Mouse (Mus musculus): ENCODE measurements around the gene Oasl1.
"Not testable (repeated sequence)": the region's sequence is repeated elsewhere in the genome, so short reads cannot be mapped to it uniquely, and the experiment has no call there.

Gene Oasl1

GRCm38 (mm10) chr5:114926153-114926684 is 3.2 kb downstream of the Oasl1 start:
- DNase-seq (ENCODE audit: low spot score), result no peak

GRCm38 (mm10) chr5:114926753-114927152 is 3.7 kb downstream of the Oasl1 start:
- no peak for DNase-seq (ENCODE audit: low spot score)

DNA sequence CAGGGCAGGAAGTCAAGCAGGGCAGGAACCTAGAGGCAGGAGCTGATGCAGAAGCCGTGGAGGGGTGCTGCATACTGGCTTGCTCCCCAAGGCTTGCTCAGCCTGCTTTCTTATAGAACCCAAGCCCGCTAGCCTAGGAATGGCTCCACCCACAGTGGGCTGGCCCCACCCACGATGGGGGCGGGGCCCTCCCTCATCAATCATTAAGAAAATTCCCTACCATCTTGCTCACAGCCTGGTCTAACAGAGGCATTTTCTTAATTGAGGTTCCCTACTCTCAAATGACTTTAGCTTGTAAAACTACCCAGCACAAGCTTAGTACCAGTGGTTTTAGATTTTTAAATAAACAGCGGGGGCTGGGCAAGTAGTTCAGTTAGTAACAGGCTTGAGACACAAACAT is 8.6 kb downstream of the Oasl1 start:
- DNase-seq (ENCODE audit: low spot score), result no peak

DNA sequence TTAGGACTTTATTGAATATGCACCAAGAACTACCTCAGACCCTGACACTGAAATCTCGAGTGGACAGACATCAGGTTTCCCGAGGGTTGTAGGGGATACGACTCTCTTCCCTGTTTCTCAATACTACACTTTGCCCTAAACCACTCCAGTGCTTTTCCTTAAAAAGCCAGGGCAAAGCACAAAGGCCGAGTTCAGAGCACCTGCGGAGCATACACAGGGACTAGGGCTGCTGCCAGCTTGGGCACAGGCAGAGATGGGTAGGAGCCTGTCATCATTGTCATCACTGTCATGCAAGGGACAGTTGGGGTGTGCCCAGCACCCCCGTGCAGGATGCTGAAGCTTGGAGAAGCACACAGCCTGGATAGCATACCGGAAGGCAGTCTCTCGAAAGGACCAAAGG is 10.2 kb downstream of the Oasl1 start:
- no peak for DNase-seq (ENCODE audit: low spot score)

DNA sequence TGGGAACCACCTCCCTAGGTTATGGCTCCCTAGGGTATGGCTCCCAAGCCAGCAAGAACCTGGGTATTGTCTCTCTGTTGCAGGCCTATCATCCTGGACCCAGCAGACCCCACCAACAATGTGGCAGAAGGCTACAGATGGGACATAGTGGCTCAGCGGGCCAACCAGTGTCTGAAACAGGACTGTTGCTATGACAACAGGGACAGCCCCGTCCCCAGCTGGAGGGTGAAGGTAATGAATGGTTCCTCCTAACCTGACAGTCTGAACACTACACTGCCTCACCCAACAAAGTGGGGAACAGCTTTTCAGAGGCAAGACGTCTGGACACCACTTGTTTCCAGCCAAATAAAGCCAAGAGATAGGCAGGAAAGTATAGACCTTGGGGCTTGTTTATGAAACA is 12.8 kb downstream of the Oasl1 start:
- no peak for DNase-seq (ENCODE audit: low spot score)

DNA sequence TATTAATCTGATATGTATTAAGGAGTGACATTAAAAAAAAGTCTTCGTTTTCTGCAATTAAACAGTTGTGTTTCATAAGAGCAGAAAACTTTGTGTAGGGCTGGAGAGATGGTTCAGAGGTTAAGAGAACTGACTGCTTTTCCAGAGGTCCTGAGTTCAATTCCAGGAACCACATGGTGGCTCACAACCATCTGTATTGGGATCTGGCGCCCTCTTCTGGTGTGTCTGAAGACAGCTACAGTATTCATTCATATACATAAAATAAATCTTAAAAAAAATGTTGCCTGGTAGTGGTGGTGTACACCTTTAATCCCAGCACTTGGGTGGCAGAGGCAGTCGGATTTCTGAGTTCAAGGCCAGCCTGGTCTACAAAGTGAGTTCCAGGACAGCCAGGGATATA is 18.1 kb downstream of the Oasl1 start:
- DNase-seq (ENCODE audit: low spot score), result not testable (repeated sequence)

GRCm38 (mm10) chr5:114942074-114942765 is 19.2 kb downstream of the Oasl1 start, which contains the start of gene 2210016L21Rik:
2210016L21Rik (plus strand) TSS chr5:114942158.
- DNase-seq (ENCODE audit: low spot score), result peak; percentile 55

DNA sequence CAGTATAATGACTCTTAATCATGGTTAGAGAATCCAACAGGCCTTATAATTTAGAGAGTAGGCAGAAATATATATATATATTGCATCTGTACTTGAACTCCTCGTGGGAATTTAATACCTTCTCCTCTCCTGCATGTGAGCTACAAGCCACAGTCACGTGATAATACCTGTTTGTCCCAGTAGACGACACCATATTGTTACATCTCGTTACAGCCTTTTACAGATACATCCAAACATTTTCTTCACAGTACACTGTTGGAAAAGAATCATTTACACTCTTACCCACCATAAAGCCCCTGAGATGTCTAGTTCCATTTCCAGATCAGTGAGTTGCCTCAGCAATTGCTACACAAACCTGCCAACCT is 19.7 kb downstream of the Oasl1 start:
- DNase-seq (ENCODE audit: low spot score), result no peak

DNA sequence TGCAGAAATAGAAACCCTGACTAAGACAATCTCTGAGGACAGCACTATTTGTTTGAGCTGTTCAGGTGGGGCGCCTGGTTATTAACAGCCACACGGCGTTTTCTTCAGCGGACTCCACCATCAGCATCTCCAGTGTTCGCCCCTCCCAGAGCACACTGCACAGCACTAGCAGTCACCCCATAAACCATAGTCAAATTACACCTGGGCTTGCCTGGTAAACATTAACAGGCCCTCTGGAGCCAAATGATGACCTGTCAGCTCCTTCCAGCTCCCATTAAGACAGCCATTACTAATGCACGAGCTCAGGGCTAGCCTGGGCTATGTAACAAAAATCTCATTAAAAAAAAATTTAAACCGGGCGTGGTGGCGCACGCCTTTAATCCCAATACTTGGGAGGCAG is 22.0 kb downstream of the Oasl1 start:
- no peak for DNase-seq (ENCODE audit: low spot score)

DNA sequence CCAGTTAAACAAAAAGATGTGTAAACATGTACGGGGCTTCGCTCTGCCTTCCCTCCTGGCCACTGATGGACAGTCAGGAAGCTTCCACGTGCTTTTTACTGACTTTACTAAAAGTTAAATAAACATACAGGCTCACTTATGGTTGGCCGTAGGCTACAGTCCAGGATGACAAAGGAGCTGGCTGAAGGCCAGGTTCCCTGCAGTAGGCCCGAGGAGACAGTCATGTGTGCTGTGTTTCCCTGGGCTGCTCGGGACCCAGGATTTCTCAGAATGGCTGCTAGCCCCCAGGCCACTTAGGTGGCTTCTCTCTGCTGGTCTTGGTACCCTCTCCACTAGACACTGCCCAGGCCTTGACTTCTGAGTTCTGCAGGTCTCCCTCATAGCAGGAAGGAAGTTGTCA is 25.9 kb downstream of the Oasl1 start:
- no peak for DNase-seq (ENCODE audit: low spot score)

DNA sequence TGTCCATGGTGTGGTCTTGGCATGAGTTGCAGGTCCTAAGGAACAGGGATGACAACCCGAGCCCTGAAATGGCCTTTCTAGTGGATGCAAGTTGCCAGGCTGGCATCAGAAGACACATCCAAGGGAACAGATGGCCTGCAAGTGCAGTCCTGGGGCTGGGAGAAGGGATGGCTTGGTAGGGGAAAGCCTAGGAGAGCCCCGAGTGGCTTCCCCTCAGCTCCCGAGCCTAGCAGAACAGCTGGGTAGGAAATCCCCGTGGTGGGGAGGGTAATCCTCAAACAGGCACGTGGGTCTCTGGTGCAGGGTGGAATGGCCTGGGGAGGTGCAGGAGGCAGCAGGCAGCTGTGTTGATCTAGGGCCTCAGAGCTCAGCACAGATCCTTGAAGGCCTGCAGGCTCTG is 26.3 kb downstream of the Oasl1 start:
- DNase-seq (ENCODE audit: low spot score), result no peak

DNA sequence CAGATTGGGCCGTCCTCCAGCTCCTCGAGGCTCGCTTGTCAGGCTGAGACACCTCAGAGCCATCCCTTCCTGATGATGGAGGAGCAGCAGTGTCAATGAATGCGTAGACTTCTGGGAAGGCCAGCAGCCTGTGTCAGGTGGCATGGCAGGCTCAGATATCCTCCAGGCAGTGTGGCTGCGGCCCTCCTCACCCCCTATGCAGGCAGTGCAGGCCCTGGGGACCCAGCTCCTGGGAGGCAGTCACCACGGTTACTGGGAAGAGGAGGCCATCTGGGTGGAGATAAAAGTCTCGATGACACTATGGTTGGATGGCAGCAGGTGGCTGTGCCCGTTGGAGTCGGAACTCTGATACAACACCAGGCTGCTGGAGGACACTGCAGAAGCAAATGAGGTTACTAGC is 26.8 kb downstream of the Oasl1 start:
- DNase-seq (ENCODE audit: low spot score), result no peak

GRCm38 (mm10) chr5:114950669-114951068 is 27.6 kb downstream of the Oasl1 start:
- no peak for DNase-seq (ENCODE audit: low spot score)

DNA sequence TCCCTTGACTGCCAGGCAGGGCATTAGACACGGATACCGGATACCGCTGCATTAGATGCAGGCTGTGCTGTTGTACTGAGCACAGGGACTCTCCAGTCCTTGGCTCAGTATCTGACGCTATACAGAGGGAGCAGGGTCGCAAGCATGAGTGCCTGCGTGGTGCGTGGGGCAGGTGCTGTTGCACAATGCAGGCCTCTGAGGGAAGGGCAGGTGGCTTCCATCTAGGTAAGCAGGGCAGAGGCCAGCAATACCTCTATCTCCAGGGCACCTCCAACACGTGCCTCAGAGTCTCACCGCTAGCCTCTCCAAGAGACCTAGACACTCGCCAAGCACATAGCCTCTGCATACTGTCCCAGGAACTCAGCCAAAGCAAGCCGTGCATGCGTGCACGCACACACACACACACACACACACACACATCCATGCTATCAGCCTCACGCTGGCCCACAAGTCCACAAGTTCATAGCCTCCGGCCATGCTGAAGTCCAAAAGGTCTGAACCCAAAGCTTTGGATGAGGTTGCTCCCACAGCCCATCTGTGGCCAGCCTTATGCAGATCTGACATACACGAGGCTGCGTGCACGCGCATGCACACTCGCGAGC is 28.3 kb downstream of the Oasl1 start:
- no peak for DNase-seq (ENCODE audit: low spot score)

DNA sequence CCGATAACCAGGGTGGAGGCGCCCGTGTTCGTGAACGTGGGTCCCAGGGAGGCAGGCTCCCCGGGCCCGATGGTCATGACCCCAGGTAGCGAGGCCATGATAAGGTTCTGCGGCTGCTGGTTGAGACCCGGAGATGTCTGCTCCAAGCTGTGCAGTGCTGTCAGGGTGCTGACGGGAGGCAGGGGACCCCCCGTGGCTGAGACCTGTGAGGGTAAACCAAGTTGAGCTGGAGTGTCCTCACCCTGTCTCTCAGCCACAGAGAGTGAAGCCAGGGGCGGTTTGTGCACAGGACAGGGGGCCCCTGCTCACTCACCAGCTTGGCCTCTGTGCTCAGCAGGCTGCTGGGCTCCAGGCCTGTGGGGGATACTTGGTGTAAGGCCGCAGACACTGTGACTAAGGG is 30.3 kb downstream of the Oasl1 start:
- no peak for DNase-seq (ENCODE audit: low spot score)

GRCm38 (mm10) chr5:114958069-114958468 is 35.0 kb downstream of the Oasl1 start:
- DNase-seq (ENCODE audit: low spot score), result no peak

DNA sequence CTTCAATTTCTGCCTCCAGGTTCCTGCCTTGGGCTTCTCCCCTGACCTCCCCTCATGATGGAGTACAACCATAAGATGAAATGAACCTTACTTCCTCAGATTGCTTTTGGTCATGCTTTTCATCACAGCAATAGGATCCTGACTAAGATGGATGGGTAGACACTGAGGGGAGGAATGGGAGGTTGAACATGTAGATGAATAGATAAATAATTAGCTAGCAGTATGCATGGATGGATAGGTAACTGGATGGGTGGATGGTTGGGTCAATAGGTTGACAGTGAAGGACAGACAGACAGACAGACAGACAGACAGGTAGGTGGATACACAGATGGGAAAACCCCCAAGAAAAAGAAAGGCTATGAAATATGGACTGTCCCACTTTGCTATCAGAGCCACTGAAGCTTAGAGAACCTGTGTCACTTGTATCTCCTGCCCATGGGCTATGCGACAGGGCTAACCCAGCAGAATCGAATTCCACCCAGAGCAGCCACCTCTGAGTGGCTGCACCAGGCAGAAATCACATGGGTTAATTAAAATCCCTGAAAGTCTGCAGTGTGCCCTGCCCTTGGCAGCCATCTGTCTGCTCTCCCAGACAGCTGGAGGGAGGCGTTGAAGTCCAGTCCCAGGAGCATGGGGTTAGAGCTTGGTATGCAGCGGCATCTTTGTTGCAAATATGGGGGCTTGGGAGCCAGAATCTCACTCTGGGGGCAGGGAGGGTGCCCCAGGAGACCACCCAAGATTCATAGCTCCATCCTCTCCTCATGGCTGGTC is 38.7 kb downstream of the Oasl1 start:
- no peak for DNase-seq (ENCODE audit: low spot score)

- no peak for DNase-seq (ENCODE audit: low spot score)
Measured at GRCm38 (mm10) chr5:114964315-114964966, 41.4 kb downstream of the Oasl1 start.

GRCm38 (mm10) chr5:114964967-114965898 is 42.2 kb downstream of the Oasl1 start:
- no peak for DNase-seq (ENCODE audit: low spot score)

DNA sequence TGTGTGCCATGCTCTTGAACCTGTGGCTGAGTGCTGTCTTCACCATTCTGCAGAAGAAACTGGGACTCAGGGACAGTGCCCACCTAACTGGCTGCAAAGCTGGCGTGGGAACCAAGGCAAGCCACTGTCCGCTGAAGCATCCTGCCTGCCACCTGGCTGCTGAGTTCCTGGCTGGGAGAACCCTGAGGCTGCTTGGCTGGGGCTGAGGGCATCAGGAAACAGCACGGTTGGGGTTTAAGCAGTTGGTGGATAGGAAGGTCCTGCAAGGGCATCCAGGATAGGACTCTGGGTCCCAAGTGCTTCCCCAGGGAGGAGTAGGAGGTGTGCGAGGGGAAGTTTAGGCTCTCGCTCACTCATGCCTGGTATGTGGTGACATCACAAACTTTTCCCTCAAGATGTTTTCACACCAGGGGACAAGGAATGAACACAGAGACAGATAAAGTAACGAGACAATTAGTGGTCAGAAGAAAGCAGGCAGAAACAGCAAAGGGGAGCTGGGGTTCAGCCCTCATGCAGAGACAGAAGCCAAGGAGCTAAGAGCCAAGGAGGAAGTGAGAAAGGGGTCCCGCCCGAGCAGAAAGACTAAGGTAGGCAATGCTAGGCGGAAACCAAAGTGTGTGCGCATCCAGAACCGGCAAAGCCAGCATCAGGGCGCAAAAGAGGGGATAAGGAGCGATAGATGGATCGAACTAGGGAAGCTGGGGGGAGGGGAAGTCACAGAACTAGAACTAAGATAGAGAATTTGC is 44.7 kb downstream of the Oasl1 start:
- no peak for DNase-seq (ENCODE audit: low spot score)

DNA sequence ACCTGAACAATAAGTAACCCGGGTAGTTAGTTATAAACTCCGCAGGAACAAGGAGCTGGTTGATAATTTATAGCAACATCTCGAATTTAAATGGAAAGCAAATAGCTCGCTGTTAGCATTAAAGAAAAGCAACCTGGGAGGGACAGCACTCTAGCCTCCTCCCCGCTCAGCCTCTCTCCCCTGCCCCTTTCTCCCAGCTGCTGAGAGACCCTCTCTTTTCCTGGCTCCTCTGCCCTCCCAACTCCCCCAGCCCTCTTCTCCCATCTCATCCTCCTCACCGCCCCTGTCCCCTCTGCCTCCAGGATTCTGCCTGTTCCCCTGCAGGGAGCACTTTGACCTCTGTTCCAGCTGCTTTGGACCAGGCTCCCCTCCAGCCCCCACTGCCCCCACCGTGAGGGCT is 45.6 kb downstream of the Oasl1 start:
- DNase-seq (ENCODE audit: low spot score), result no peak
